Mouse (Mus musculus): ENCODE measurements around the gene Nup153. TPM values are rescaled to one million over a fixed set of nuclear protein-coding genes. Genes with fewer than 3 reads are reported as not detected.

Gene Nup153
- polyA plus RNA-seq, 1 experiment from 2014 or later: 23.6 TPM

GRCm38 (mm10) chr13:46752566-46753229, 25.0 kb upstream of the Nup153 start:
- Histone ChIP-seq H3K36me3 (peaks cover 52% of the 10 kb centered on the region), H3K27ac (no peak overlapping the region), H3K4me1 (no peaks in the 10 kb centered on the region), H3K4me3 (no peak overlapping the region), H3K9ac (no peak overlapping the region), H3K27me3 (no peaks in the 10 kb centered on the region), H3K4me2 (no peak overlapping the region), H3K9me3 (no peaks in the 10 kb centered on the region)
- WGBS: 83% methylated on average over 13 of the region's 13 CpGs
- no peak for ATAC-seq (ENCODE audit: insufficient number of reproducible peaks, insufficient read depth, low FRiP score, low TSS enrichment, low read depth)

GRCm38 (mm10) chr13:46748138-46748873, 20.6 kb upstream of the Nup153 start:
- no peaks in the 10 kb centered on the region for H3K9me3 ChIP-seq
- no peaks in the 10 kb centered on the region for H3K4me1 ChIP-seq
- H3K9ac ChIP-seq: no peak overlapping the region
- H3K27ac ChIP-seq: no peak overlapping the region
- peaks cover 45% of the 10 kb centered on the region for H3K36me3 ChIP-seq
- no peak for ATAC-seq (ENCODE audit: insufficient number of reproducible peaks, insufficient read depth, low FRiP score, low TSS enrichment, low read depth)
- H3K4me3 ChIP-seq: no peak overlapping the region
- WGBS: 79% methylated on average over 5 of the region's 5 CpGs
- H3K27me3 ChIP-seq: no peaks in the 10 kb centered on the region
- H3K4me2 ChIP-seq: no peak overlapping the region

- H3K4me2 ChIP-seq: no peak overlapping the region
- WGBS: 85% methylated on average over 8 of the region's 8 CpGs
- H3K9me3 ChIP-seq: no peaks in the 10 kb centered on the region
- no peak overlapping the region for H3K9ac ChIP-seq
- H3K27me3 ChIP-seq: no peaks in the 10 kb centered on the region
- 0 out of 2 replicates have a peak, but pooled peaks cover 6% of the 10 kb centered on the region for H3K36me3 ChIP-seq
- H3K4me1 ChIP-seq: no peaks in the 10 kb centered on the region
- H3K4me3 ChIP-seq: no peak overlapping the region
- ATAC-seq (ENCODE audit: insufficient number of reproducible peaks, insufficient read depth, low FRiP score, low TSS enrichment, low read depth): no peak
- H3K27ac ChIP-seq: no peak overlapping the region
Measured at GRCm38 (mm10) chr13:46743821-46744220, 16.1 kb upstream of the Nup153 start.

GRCm38 (mm10) chr13:46742367-46742766, 14.6 kb upstream of the Nup153 start:
- ATAC-seq (ENCODE audit: insufficient number of reproducible peaks, insufficient read depth, low FRiP score, low TSS enrichment, low read depth): no peak
- H3K36me3 ChIP-seq: no peaks in the 10 kb centered on the region
- H3K9me3 ChIP-seq: no peaks in the 10 kb centered on the region
- no peak overlapping the region for H3K9ac ChIP-seq
- H3K4me1 ChIP-seq: no peaks in the 10 kb centered on the region
- H3K4me2 ChIP-seq: no peak overlapping the region
- 74% methylated on average over 2 of the region's 2 CpGs for WGBS
- H3K4me3 ChIP-seq: no peak overlapping the region
- no peaks in the 10 kb centered on the region for H3K27me3 ChIP-seq
- no peak overlapping the region for H3K27ac ChIP-seq

GRCm38 (mm10) chr13:46739426-46739825, 11.7 kb upstream of the Nup153 start:
- Histone ChIP-seq H3K9me3 (no peaks in the 10 kb centered on the region), H3K27me3 (no peaks in the 10 kb centered on the region), H3K36me3 (no peaks in the 10 kb centered on the region), H3K27ac (no peak overlapping the region), H3K4me1 (peaks cover 4% of the 10 kb centered on the region; the same call in 1 of the 2 replicates), H3K4me2 (no peak overlapping the region), H3K9ac (no peak overlapping the region), H3K4me3 (no peak overlapping the region)
- no peak for ATAC-seq (ENCODE audit: insufficient number of reproducible peaks, insufficient read depth, low FRiP score, low TSS enrichment, low read depth)
- 71% methylated on average over 7 of the region's 7 CpGs for WGBS

GRCm38 (mm10) chr13:46737482-46737881, 9.7 kb upstream of the Nup153 start:
- H3K36me3 ChIP-seq: no peaks in the 10 kb centered on the region
- H3K9ac ChIP-seq: no peak overlapping the region
- no peaks in the 10 kb centered on the region for H3K27me3 ChIP-seq
- no peak overlapping the region for H3K27ac ChIP-seq
- 76% methylated on average over 4 of the region's 4 CpGs for WGBS
- H3K4me3 ChIP-seq: no peak overlapping the region
- no peaks in the 10 kb centered on the region for H3K9me3 ChIP-seq
- no peak for ATAC-seq (ENCODE audit: insufficient number of reproducible peaks, insufficient read depth, low FRiP score, low TSS enrichment, low read depth)
- H3K4me1 ChIP-seq: peaks cover 4% of the 10 kb centered on the region; the same call in 1 of the 2 replicates
- no peak overlapping the region for H3K4me2 ChIP-seq

- H3K9ac ChIP-seq: peak overlapping the region; percentile 69
- peak overlapping the region; percentile 50 for H3K4me3 ChIP-seq
- ATAC-seq (ENCODE audit: insufficient number of reproducible peaks, insufficient read depth, low FRiP score, low TSS enrichment, low read depth): no peak
- H3K27ac ChIP-seq: peak overlapping the region; percentile 64; the same call in 1 of the 2 replicates
- no peaks in the 10 kb centered on the region for H3K36me3 ChIP-seq
- H3K9me3 ChIP-seq: no peaks in the 10 kb centered on the region
- H3K4me2 ChIP-seq: peak overlapping the region; percentile 79
- no peaks in the 10 kb centered on the region for H3K27me3 ChIP-seq
- WGBS: 4% methylated on average over 12 of the region's 12 CpGs
- peaks cover 4% of the 10 kb centered on the region; the same call in 1 of the 2 replicates for H3K4me1 ChIP-seq
Measured at GRCm38 (mm10) chr13:46736479-46736865, 8.7 kb upstream of the Nup153 start.

GRCm38 (mm10) chr13:46735808-46736478, 8.2 kb upstream of the Nup153 start:
- H3K4me2 ChIP-seq: peak overlapping the region; percentile 79
- H3K9ac ChIP-seq: peak overlapping the region; percentile 69
- H3K9me3 ChIP-seq: no peaks in the 10 kb centered on the region
- peak overlapping the region; percentile 50 for H3K4me3 ChIP-seq
- H3K36me3 ChIP-seq: no peaks in the 10 kb centered on the region
- peak overlapping the region; percentile 64 for H3K27ac ChIP-seq
- no peaks in the 10 kb centered on the region for H3K27me3 ChIP-seq
- H3K4me1 ChIP-seq: peaks cover 4% of the 10 kb centered on the region; the same call in 1 of the 2 replicates
- ATAC-seq (ENCODE audit: insufficient number of reproducible peaks, insufficient read depth, low FRiP score, low TSS enrichment, low read depth): peak; percentile 37; the same call in 1 of the 2 replicates
- under 1% methylated on average over 20 of the region's 20 CpGs for WGBS

- Histone ChIP-seq H3K4me1 (peaks cover 4% of the 10 kb centered on the region; the same call in 1 of the 2 replicates), H3K9ac (peak overlapping the region; percentile 69), H3K9me3 (no peaks in the 10 kb centered on the region), H3K4me3 (peak overlapping the region; percentile 50), H3K4me2 (peak overlapping the region; percentile 79), H3K36me3 (no peaks in the 10 kb centered on the region), H3K27me3 (no peaks in the 10 kb centered on the region), H3K27ac (peak overlapping the region; percentile 12; the same call in 1 of the 2 replicates)
- 38% methylated on average over 11 of the region's 11 CpGs for WGBS
- no peak for ATAC-seq (ENCODE audit: insufficient number of reproducible peaks, insufficient read depth, low FRiP score, low TSS enrichment, low read depth)
Measured at GRCm38 (mm10) chr13:46735219-46735807, 7.6 kb upstream of the Nup153 start.

GRCm38 (mm10) chr13:46729998-46730397, 2.3 kb upstream of the Nup153 start:
- Histone ChIP-seq H3K36me3 (no peaks in the 10 kb centered on the region), H3K4me3 (no peak overlapping the region), H3K9me3 (no peaks in the 10 kb centered on the region), H3K4me2 (no peak overlapping the region), H3K4me1 (peaks cover 10% of the 10 kb centered on the region), H3K27me3 (no peaks in the 10 kb centered on the region), H3K9ac (no peak overlapping the region), H3K27ac (no peak overlapping the region)
- 73% methylated on average over 2 of the region's 2 CpGs for WGBS
- no peak for ATAC-seq (ENCODE audit: insufficient number of reproducible peaks, insufficient read depth, low FRiP score, low TSS enrichment, low read depth)

GRCm38 (mm10) chr13:46728411-46728810, 671 bp upstream of the Nup153 start:
- H3K4me1 ChIP-seq: peaks cover 18% of the 10 kb centered on the region
- H3K36me3 ChIP-seq: no peaks in the 10 kb centered on the region
- H3K4me2 ChIP-seq: peak overlapping the region; percentile 72
- no peaks in the 10 kb centered on the region for H3K27me3 ChIP-seq
- WGBS: 30% methylated on average over 5 of the region's 5 CpGs
- no peaks in the 10 kb centered on the region for H3K9me3 ChIP-seq
- peak overlapping the region; percentile 98; the same call in 1 of the 2 replicates for H3K27ac ChIP-seq
- H3K4me3 ChIP-seq: peak overlapping the region; percentile 99
- no peak for ATAC-seq (ENCODE audit: insufficient number of reproducible peaks, insufficient read depth, low FRiP score, low TSS enrichment, low read depth)
- H3K9ac ChIP-seq: peak overlapping the region; percentile 97

All from embryonic facial prominence, embryonic 13.5 days (tissue).